Mouse (Mus musculus): ENCODE results near the gene Zmpste24. TPM values are rescaled to one million over a fixed set of nuclear protein-coding genes. Genes with fewer than 3 reads are reported as not detected.
"Not testable (repeated sequence)": the region's sequence is repeated elsewhere in the genome, so short reads cannot be mapped to it uniquely, and the experiment has no call there.

The Zmpste24 gene
- 38.2 and 39.9 TPM in 2 replicates for polyA plus RNA-seq (2015; fragmentation: Nextera tagmentation; extraction: Ambion mirVana)

DNA sequence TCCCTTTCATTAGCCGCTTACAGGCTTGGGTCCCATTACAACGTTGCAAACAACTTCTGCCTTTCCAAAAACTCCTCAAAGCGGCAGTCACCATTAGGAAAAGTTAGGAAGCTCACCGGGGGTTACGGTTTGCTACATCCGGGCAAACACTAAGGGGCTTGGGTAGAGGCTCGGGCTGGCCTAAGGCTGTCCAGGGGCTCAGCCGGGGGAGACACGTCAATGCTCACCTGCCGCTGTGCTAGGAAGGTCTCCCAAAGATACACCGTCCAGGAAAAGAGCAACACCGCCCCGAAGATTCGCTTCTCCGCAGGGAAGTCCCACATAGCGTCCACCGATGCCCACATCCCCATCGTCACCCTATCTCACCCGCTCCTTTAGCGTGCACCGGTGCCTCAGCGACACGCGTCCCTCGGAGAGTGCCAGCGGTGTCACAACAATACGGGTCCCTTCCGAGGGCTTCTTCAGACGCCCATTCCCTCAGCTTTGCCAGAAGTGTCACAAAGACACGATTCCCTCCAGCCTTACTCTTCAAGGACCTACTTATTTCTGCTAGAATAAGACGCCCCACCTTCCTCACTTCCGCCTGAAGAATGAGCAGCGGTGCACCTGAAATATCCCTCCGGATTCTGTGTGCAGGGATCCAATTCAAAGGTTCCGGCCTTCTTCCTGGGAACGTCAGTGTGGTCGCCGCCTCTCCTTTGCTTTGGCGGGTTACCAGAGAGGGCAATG lies at the start of gene Zmpste24:
TSS of gene Zmpste24 (minus strand) at position 592 of the 729 bp plus-strand sequence.
- peak within 1 kb of the TSS; percentile 36; the same call in 1 of the 2 replicates for H3K27ac ChIP-seq
- H3K4me2 ChIP-seq, result peak within 1 kb of the TSS; percentile 65
- H3K4me3 ChIP-seq, result peak within 1 kb of the TSS; percentile 78
- H3K9ac ChIP-seq, result peak within 1 kb of the TSS; percentile 65
- peaks cover 22% of the 10 kb centered on the region for H3K36me3 ChIP-seq
- H3K9me3 ChIP-seq, result no peaks in the 10 kb centered on the region
- no peaks in the 10 kb centered on the region for H3K27me3 ChIP-seq
- H3K4me1 ChIP-seq, result peaks cover 4% of the 10 kb centered on the region
- ATAC-seq (ENCODE audit: borderline replicate concordance, extremely low read depth, low FRiP score, low TSS enrichment), result peak; percentile 86
- WGBS, result under 1% methylated on average over 39 of the region's 39 CpGs

DNA sequence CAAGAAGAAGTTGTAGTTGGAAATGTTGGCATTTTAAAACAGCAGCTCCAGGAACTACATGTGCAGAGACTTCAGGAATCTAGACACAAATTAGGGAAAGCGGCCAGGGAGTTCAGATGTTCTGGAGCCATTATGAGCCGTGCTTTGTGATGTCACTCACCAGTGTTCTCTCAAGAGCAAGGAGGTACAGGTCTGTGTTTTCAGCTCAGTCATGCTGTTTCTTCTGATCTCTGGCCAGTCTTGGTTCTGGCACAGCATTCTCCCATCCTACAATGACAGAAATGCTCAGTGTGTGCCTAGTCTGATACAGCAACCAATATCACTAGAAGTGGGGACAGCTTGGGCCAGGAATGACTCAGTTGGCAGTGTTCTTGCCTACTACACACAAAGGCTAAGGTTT lies 11.1 kb upstream of the Zmpste24 start, which contains the start of gene Tmco2:
TSS of gene Tmco2 (minus strand) at position 101 of the 400 bp plus-strand sequence.
- Histone ChIP-seq H3K9me3 (no peaks in the 10 kb centered on the region), H3K9ac (no peak within 1 kb of the TSS), H3K4me1 (no peaks in the 10 kb centered on the region), H3K4me3 (no peak within 1 kb of the TSS), H3K36me3 (no peaks in the 10 kb centered on the region), H3K4me2 (no peak within 1 kb of the TSS), H3K27ac (no peak within 1 kb of the TSS), H3K27me3 (no peaks in the 10 kb centered on the region)
- no peak for ATAC-seq (ENCODE audit: borderline replicate concordance, extremely low read depth, low FRiP score, low TSS enrichment)
- WGBS, result 89% methylated on average over 2 of the region's 2 CpGs

DNA sequence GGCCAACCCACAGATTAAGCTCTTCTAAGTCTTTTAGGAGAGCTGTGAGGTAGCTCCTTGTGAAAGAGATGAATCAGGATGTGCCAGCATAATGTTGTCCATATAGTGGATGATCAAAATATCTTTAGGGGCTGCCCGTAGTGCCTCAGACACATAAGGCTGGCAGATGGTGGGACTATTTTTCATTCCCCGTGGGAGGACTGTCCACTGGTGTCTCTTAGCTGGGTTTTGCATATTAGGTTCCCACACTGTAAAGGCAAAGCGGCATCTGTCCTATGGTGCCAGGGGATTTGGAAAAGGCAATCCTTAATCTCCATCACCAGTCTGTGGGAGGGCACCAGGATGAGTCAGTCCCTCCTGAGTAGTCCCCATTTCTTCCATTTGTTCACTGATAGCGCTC lies 5.3 kb upstream of the Zmpste24 start:
- H3K9ac ChIP-seq, result no peak overlapping the region
- no peak for ATAC-seq (ENCODE audit: borderline replicate concordance, extremely low read depth, low FRiP score, low TSS enrichment)
- no peaks in the 10 kb centered on the region for H3K4me1 ChIP-seq
- H3K36me3 ChIP-seq, result no peaks in the 10 kb centered on the region
- H3K27me3 ChIP-seq, result no peaks in the 10 kb centered on the region
- 85% methylated on average over 4 of the region's 4 CpGs for WGBS
- H3K4me2 ChIP-seq, result no peak overlapping the region
- H3K27ac ChIP-seq, result no peak overlapping the region
- no peak overlapping the region for H3K4me3 ChIP-seq
- H3K9me3 ChIP-seq, result no peaks in the 10 kb centered on the region

DNA sequence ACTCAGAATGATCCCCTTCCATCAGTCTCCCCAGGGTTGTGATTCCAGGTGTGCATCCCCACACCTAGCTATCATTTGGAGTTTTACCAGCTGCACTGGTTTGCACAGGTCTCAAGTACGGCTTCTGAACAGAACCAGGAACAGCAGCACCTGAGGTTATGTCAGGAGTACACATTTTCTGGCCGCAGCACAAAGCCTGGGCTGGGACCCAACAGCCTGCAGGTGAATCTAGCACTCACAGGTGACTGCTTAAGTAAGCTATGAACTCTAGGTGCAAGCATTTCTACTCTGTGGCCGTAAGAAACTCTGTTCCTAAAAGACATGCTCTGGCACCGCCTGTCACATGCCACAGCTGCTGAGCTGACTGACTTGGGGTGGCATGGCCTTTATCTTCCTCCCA lies 7.8 kb downstream of the Zmpste24 start:
- H3K27ac ChIP-seq, result no peak overlapping the region
- no peaks in the 10 kb centered on the region for H3K27me3 ChIP-seq
- 83% methylated on average over 4 of the region's 4 CpGs for WGBS
- H3K4me2 ChIP-seq, result no peak overlapping the region
- H3K4me3 ChIP-seq, result no peak overlapping the region
- no peak for ATAC-seq (ENCODE audit: borderline replicate concordance, extremely low read depth, low FRiP score, low TSS enrichment)
- no peaks in the 10 kb centered on the region for H3K4me1 ChIP-seq
- H3K9me3 ChIP-seq, result no peaks in the 10 kb centered on the region
- no peak overlapping the region for H3K9ac ChIP-seq
- peaks cover 47% of the 10 kb centered on the region for H3K36me3 ChIP-seq

DNA sequence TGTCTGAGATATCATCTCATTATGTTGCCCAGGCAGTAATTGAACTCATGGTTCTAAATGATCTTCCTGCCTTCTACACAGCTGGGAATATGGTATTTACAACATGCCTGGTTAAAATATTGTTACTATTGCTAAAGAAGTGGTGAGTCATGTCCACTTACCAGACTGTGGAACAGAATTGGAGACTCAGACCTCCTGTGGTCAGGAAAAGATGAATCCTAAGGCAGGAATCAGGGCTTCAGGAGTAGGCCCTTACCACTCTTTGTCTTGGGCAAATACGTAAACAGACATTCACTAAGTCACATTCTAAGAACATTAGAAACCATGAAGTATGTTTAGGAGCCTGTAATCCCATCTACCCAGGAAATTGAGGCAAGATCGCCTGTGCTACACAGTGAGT lies 9.3 kb downstream of the Zmpste24 start:
- WGBS, result 89% methylated on average over 2 of the region's 2 CpGs
- H3K4me2 ChIP-seq, result no peak overlapping the region
- H3K27me3 ChIP-seq, result no peaks in the 10 kb centered on the region
- H3K4me1 ChIP-seq, result no peaks in the 10 kb centered on the region
- ATAC-seq (ENCODE audit: borderline replicate concordance, extremely low read depth, low FRiP score, low TSS enrichment), result no peak
- H3K36me3 ChIP-seq, result peaks cover 41% of the 10 kb centered on the region
- H3K9me3 ChIP-seq, result no peaks in the 10 kb centered on the region
- H3K9ac ChIP-seq, result no peak overlapping the region
- no peak overlapping the region for H3K4me3 ChIP-seq
- H3K27ac ChIP-seq, result no peak overlapping the region

DNA sequence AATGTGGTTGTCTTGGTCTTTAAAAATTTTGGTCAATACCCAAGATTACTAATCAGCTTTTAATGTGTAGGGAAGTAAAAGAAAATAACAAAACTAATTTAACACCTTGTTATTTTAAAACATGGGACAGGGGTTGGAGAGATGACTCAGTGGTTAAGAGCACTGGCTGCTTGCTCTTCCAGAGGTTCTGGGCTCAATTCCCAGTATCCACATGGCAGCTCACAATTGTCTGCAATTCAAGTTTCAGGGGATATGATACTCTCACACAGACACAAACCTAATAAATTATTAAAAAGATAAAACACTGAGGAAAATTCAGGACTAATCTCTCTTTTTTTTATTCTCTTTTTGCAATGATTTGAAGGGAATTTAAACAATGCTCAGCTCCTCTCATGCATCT lies 13.5 kb downstream of the Zmpste24 start:
- no peak for ATAC-seq (ENCODE audit: borderline replicate concordance, extremely low read depth, low FRiP score, low TSS enrichment)
- H3K27ac ChIP-seq, result no peak overlapping the region
- no peak overlapping the region for H3K9ac ChIP-seq
- peaks cover 51% of the 10 kb centered on the region for H3K36me3 ChIP-seq
- H3K4me3 ChIP-seq, result no peak overlapping the region
- no peaks in the 10 kb centered on the region for H3K9me3 ChIP-seq
- no peak overlapping the region for H3K4me2 ChIP-seq
- H3K27me3 ChIP-seq, result no peaks in the 10 kb centered on the region
- H3K4me1 ChIP-seq, result no peaks in the 10 kb centered on the region

DNA sequence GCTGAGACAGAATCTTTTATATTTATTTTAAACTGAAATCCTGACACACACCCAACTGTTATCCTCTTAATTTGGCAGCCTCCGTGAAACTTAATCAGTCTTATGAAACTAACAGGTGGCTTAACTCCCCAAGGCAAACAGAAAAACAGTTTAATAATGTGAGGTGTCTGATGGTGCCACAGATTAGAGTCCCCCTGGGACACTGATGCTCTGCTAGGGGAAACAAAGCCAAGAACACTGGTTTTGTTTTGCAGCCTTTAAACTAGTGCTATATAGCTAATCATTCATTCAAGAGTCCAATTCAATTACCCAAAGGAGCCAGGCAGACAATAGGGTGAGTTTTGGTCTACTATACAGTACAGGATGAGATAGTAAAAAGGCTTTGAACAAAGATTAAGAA lies 17.6 kb downstream of the Zmpste24 start:
- WGBS, result 93% methylated on average over 1 of the region's 1 CpGs

DNA sequence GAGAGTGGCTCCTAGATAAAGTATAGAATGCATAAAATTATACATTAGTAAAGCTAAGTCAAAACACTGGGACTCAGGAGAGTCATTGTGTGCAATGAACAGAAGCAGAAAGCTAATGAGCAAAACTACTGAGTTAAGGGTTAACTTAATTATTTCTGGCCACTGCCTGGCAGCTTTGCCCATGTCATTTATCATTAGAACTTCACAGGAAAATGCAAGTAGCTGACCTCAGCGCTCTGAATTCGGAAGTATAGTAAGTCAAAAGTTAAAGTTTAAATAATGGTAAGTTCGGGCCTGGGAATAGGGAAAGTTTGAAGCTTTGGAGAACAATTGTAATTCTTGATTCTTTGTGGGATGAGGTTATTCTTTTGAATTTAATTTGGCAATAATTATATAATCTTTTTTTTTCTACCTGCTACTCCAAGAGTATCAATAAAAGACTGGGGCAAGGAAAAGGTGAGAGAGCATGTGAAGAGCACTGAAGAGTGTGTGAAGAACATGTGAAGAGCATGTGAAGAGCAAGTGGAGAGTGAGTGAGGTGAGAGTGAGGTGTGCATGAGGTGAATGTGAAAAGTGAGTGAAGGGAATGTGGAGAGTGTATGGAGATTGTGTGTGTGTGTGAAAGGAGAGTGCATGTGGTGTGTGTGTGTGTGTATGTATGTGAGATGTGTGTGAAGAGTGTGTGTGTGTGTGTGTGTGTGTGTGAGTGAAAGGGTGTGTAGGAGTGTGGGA lies 20.0 kb downstream of the Zmpste24 start:
- Histone ChIP-seq H3K4me3 (no peak overlapping the region), H3K27me3 (no peaks in the 10 kb centered on the region), H3K4me2 (no peak overlapping the region), H3K27ac (no peak overlapping the region), H3K4me1 (no peaks in the 10 kb centered on the region), H3K36me3 (peaks cover 69% of the 10 kb centered on the region), H3K9ac (no peak overlapping the region), H3K9me3 (no peaks in the 10 kb centered on the region)
- ATAC-seq (ENCODE audit: borderline replicate concordance, extremely low read depth, low FRiP score, low TSS enrichment), result no peak
- 57% methylated on average over 3 of the region's 3 CpGs for WGBS

More for the DNA sequence above, 17.6 kb downstream of the Zmpste24 start:
- no peak overlapping the region for H3K4me3 ChIP-seq
- no peaks in the 10 kb centered on the region for H3K4me1 ChIP-seq
- H3K36me3 ChIP-seq, result peaks cover 66% of the 10 kb centered on the region
- no peaks in the 10 kb centered on the region for H3K27me3 ChIP-seq
- H3K9ac ChIP-seq, result no peak overlapping the region
- no peak for ATAC-seq (ENCODE audit: borderline replicate concordance, extremely low read depth, low FRiP score, low TSS enrichment)
- H3K9me3 ChIP-seq, result no peaks in the 10 kb centered on the region
- H3K4me2 ChIP-seq, result no peak overlapping the region
- no peak overlapping the region for H3K27ac ChIP-seq

DNA sequence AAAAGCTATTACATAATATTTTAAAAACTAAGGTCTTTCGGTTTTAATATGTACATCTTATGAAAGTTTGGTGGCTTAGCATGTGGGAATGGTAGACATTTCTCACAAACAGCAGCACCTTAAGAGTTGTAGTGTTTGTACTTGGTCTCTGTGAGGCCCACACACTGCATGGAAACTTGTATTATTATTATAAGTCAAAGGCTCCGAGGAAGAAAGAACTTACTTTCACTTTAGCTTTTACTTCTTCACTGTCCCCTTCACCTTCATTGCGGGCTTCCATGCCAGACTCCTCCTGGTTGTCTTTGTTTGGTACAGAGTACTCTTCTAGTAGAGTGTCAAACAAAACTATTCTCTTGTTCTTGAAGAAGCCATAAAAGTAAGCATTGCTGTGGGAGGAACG lies 23.8 kb downstream of the Zmpste24 start:
- H3K36me3 ChIP-seq, result peaks cover 49% of the 10 kb centered on the region

DNA sequence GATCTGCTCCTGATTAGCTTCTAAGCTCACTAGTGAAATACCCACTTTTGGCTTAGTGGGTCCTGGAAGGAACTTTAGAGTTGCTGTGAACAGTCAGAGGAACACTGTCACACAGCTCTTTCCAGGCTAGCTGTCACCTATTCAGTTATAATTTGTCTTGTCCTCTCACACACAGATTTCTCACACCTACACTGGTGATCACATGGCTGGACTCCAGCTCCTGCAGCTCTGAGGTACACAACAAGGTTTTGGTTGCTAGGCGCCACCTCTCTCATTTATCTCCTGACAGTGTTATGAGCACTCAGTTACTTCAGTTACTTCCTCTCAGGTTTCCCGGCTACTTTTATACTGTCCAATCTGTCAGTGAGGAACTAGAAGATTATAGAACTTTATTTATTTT lies 32.7 kb downstream of the Zmpste24 start:
- Histone ChIP-seq H3K4me1 (no peaks in the 10 kb centered on the region), H3K9ac (no peak overlapping the region), H3K27me3 (no peaks in the 10 kb centered on the region), H3K4me2 (no peak overlapping the region), H3K9me3 (no peaks in the 10 kb centered on the region), H3K4me3 (no peak overlapping the region), H3K27ac (no peak overlapping the region), H3K36me3 (peaks cover 41% of the 10 kb centered on the region)
- 64% methylated on average over 2 of the region's 2 CpGs for WGBS
- ATAC-seq (ENCODE audit: borderline replicate concordance, extremely low read depth, low FRiP score, low TSS enrichment), result no peak

More for the DNA sequence above, 23.8 kb downstream of the Zmpste24 start:
- no peak overlapping the region for H3K4me3 ChIP-seq
- no peaks in the 10 kb centered on the region for H3K9me3 ChIP-seq
- H3K27me3 ChIP-seq, result no peaks in the 10 kb centered on the region
- no peak overlapping the region for H3K9ac ChIP-seq
- no peak overlapping the region for H3K4me2 ChIP-seq
- no peak overlapping the region for H3K27ac ChIP-seq
- H3K4me1 ChIP-seq, result no peaks in the 10 kb centered on the region
- ATAC-seq (ENCODE audit: borderline replicate concordance, extremely low read depth, low FRiP score, low TSS enrichment), result no peak
- 90% methylated on average over 4 of the region's 4 CpGs for WGBS

DNA sequence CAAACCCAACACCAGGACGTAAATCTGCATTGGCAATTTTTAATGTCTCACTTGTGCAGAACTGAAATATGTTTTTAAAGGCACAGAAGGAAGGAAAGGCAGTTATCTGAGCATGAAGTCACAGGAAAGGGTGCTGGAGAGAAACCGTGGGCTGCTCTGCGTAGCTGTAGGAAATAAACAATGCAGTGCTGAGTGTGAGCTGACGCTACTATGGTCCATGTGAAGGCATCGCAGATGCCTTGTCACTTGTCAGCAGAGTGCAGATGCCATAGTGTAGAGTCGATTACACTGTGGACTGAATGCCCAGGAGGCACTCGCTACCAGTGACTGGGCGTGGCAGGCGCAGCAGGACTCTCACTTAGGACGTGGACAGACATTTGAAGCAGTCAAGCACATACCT lies 38.8 kb downstream of the Zmpste24 start:
- H3K27ac ChIP-seq; H3K9me3 ChIP-seq; H3K27me3 ChIP-seq; H3K4me3 ChIP-seq; H3K9ac ChIP-seq; ATAC-seq (ENCODE audit: borderline replicate concordance, extremely low read depth, low FRiP score, low TSS enrichment); H3K4me2 ChIP-seq; H3K4me1 ChIP-seq: not testable (repeated sequence)
- H3K36me3 ChIP-seq, result peaks cover 24% of the 10 kb centered on the region
- WGBS, result 79% methylated on average over 10 of the region's 10 CpGs

DNA sequence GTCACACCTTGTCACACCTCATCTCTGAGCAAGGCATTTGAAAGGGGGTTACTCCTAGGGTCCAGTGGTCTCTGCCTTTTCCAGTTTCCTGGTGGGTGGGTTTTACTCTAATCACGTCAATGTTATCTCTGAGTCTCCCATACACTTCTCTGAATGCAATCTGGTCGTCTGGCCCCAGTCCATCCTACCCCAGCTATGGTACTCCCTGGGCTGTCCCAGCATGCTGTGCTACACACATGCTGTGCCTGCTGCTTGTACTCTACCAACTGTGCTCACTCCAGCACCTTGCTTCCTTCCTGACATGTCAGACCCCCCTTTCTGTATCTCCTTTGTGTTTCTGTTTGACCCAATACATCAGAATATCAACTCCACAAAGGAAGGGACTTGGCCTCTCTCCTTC lies 41.0 kb downstream of the Zmpste24 start:
- Histone ChIP-seq H3K4me3 (no peak overlapping the region), H3K9me3 (no peaks in the 10 kb centered on the region), H3K27me3 (peaks cover 4% of the 10 kb centered on the region; the same call in 1 of the 2 replicates), H3K9ac (no peak overlapping the region), H3K36me3 (peaks cover 18% of the 10 kb centered on the region), H3K4me2 (no peak overlapping the region), H3K4me1 (peaks cover 7% of the 10 kb centered on the region), H3K27ac (no peak overlapping the region)
- 45% methylated on average over 2 of the region's 2 CpGs for WGBS
- ATAC-seq (ENCODE audit: borderline replicate concordance, extremely low read depth, low FRiP score, low TSS enrichment), result no peak

All from lung, embryonic 15.5 days (tissue).